Mouse (Mus musculus): ENCODE results near the gene Pak7. TPM values are rescaled to one million over a fixed set of nuclear protein-coding genes. Genes with fewer than 3 reads are reported as not detected.
"Not testable (repeated sequence)": the region's sequence is repeated elsewhere in the genome, so short reads cannot be mapped to it uniquely, and the experiment has no call there.

Gene Pak7
- polyA plus RNA-seq, 1 experiment from 2014 or later = 2.4 TPM

- no peak overlapping the region for H3K9ac ChIP-seq
- H3K27ac ChIP-seq = no peak overlapping the region
- H3K4me2 ChIP-seq = no peak overlapping the region
- H3K4me1 ChIP-seq = no peaks in the 10 kb centered on the region
- H3K9me3 ChIP-seq = no peaks in the 10 kb centered on the region
- H3K4me3 ChIP-seq = no peak overlapping the region
- no peak for ATAC-seq (ENCODE audit: insufficient number of reproducible peaks, insufficient read depth, low FRiP score, low TSS enrichment, low read depth)
- no peaks in the 10 kb centered on the region for H3K36me3 ChIP-seq
- WGBS = 88% methylated on average over 1 of the region's 1 CpGs
- H3K27me3 ChIP-seq = no peaks in the 10 kb centered on the region
Measured at GRCm38 (mm10) chr2:136329974-136330373, 57.8 kb downstream of the Pak7 start.

- no peaks in the 10 kb centered on the region for H3K27me3 ChIP-seq
- no peaks in the 10 kb centered on the region for H3K4me1 ChIP-seq
- H3K36me3 ChIP-seq = no peaks in the 10 kb centered on the region
- H3K4me3 ChIP-seq = no peak overlapping the region
- WGBS = 86% methylated on average over 4 of the region's 4 CpGs
- H3K9ac ChIP-seq = no peak overlapping the region
- H3K27ac ChIP-seq = no peak overlapping the region
- no peak for ATAC-seq (ENCODE audit: insufficient number of reproducible peaks, insufficient read depth, low FRiP score, low TSS enrichment, low read depth)
- H3K9me3 ChIP-seq = no peaks in the 10 kb centered on the region
- no peak overlapping the region for H3K4me2 ChIP-seq
Measured at GRCm38 (mm10) chr2:136325646-136326045, 62.1 kb downstream of the Pak7 start.

- 38% methylated on average over 3 of the region's 3 CpGs for WGBS
- ATAC-seq (ENCODE audit: insufficient number of reproducible peaks, insufficient read depth, low FRiP score, low TSS enrichment, low read depth) = no peak
- H3K27me3 ChIP-seq = no peaks in the 10 kb centered on the region
- H3K9ac ChIP-seq = no peak overlapping the region
- no peak overlapping the region for H3K27ac ChIP-seq
- H3K9me3 ChIP-seq = no peaks in the 10 kb centered on the region
- no peaks in the 10 kb centered on the region for H3K4me1 ChIP-seq
- no peaks in the 10 kb centered on the region for H3K36me3 ChIP-seq
- H3K4me3 ChIP-seq = no peak overlapping the region
- H3K4me2 ChIP-seq = no peak overlapping the region
Measured at GRCm38 (mm10) chr2:136309313-136309712, 78.5 kb downstream of the Pak7 start.

GRCm38 (mm10) chr2:136308743-136309142 is 79.0 kb downstream of the Pak7 start:
- no peaks in the 10 kb centered on the region for H3K9me3 ChIP-seq
- 86% methylated on average over 4 of the region's 4 CpGs for WGBS
- H3K27me3 ChIP-seq = no peaks in the 10 kb centered on the region
- no peak overlapping the region for H3K9ac ChIP-seq
- no peak overlapping the region for H3K4me2 ChIP-seq
- H3K4me3 ChIP-seq = no peak overlapping the region
- H3K36me3 ChIP-seq = no peaks in the 10 kb centered on the region
- H3K27ac ChIP-seq = no peak overlapping the region
- H3K4me1 ChIP-seq = no peaks in the 10 kb centered on the region
- ATAC-seq (ENCODE audit: insufficient number of reproducible peaks, insufficient read depth, low FRiP score, low TSS enrichment, low read depth) = no peak

GRCm38 (mm10) chr2:136302201-136302600 is 85.6 kb downstream of the Pak7 start:
- Histone ChIP-seq H3K27me3 (no peaks in the 10 kb centered on the region), H3K9ac (no peak overlapping the region), H3K4me3 (no peak overlapping the region), H3K27ac (no peak overlapping the region), H3K4me1 (no peaks in the 10 kb centered on the region), H3K4me2 (no peak overlapping the region), H3K9me3 (no peaks in the 10 kb centered on the region), H3K36me3 (no peaks in the 10 kb centered on the region)
- ATAC-seq (ENCODE audit: insufficient number of reproducible peaks, insufficient read depth, low FRiP score, low TSS enrichment, low read depth) = no peak
- 78% methylated on average over 2 of the region's 2 CpGs for WGBS

- Histone ChIP-seq H3K36me3 (no peaks in the 10 kb centered on the region), H3K9me3 (no peaks in the 10 kb centered on the region), H3K27me3 (no peaks in the 10 kb centered on the region), H3K4me3 (no peak overlapping the region), H3K4me1 (no peaks in the 10 kb centered on the region), H3K4me2 (no peak overlapping the region), H3K9ac (no peak overlapping the region), H3K27ac (no peak overlapping the region)
- ATAC-seq (ENCODE audit: insufficient number of reproducible peaks, insufficient read depth, low FRiP score, low TSS enrichment, low read depth) = no peak
Measured at GRCm38 (mm10) chr2:136301406-136301805, 86.4 kb downstream of the Pak7 start.

DNA sequence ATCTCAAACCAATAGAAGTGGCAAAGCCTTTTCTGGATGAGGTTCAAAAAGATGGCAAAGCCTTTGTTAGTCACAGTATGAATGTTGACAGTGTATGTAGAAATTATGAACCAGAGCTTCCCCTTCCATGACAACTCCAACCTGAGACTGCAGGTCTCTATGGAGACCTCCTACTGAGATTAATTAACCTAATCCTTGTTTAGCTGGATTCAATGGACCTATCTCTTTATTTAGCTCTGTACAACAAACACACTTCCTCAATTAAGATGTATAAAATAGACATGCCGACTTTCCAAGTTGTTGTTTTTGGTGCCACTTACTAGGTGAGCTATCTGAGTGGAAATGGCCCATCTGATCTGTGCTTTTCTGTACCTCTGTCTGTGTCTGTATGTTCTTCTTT is 90.4 kb downstream of the Pak7 start:
- Histone ChIP-seq H3K9ac (no peak overlapping the region), H3K9me3 (no peaks in the 10 kb centered on the region), H3K4me1 (no peaks in the 10 kb centered on the region), H3K27ac (no peak overlapping the region), H3K4me3 (no peak overlapping the region), H3K36me3 (no peaks in the 10 kb centered on the region), H3K27me3 (no peaks in the 10 kb centered on the region), H3K4me2 (no peak overlapping the region)
- ATAC-seq (ENCODE audit: insufficient number of reproducible peaks, insufficient read depth, low FRiP score, low TSS enrichment, low read depth) = no peak
- 69% methylated on average over 1 of the region's 1 CpGs for WGBS

- Histone ChIP-seq H3K4me1 (no peaks in the 10 kb centered on the region), H3K4me3 (no peak overlapping the region), H3K36me3 (no peaks in the 10 kb centered on the region), H3K27me3 (no peaks in the 10 kb centered on the region), H3K4me2 (no peak overlapping the region), H3K27ac (no peak overlapping the region), H3K9ac (no peak overlapping the region), H3K9me3 (no peaks in the 10 kb centered on the region)
- 75% methylated on average over 1 of the region's 1 CpGs for WGBS
- ATAC-seq (ENCODE audit: insufficient number of reproducible peaks, insufficient read depth, low FRiP score, low TSS enrichment, low read depth) = no peak
Measured at GRCm38 (mm10) chr2:136282043-136282442, 105.7 kb downstream of the Pak7 start.

- not testable (repeated sequence) for H3K4me2 ChIP-seq; H3K9ac ChIP-seq; H3K27ac ChIP-seq; H3K4me3 ChIP-seq; H3K27me3 ChIP-seq; ATAC-seq (ENCODE audit: insufficient number of reproducible peaks, insufficient read depth, low FRiP score, low TSS enrichment, low read depth); H3K9me3 ChIP-seq; H3K4me1 ChIP-seq; H3K36me3 ChIP-seq
- WGBS = 84% methylated on average over 4 of the region's 4 CpGs
Measured at GRCm38 (mm10) chr2:136241960-136242359, 145.8 kb downstream of the Pak7 start.

DNA sequence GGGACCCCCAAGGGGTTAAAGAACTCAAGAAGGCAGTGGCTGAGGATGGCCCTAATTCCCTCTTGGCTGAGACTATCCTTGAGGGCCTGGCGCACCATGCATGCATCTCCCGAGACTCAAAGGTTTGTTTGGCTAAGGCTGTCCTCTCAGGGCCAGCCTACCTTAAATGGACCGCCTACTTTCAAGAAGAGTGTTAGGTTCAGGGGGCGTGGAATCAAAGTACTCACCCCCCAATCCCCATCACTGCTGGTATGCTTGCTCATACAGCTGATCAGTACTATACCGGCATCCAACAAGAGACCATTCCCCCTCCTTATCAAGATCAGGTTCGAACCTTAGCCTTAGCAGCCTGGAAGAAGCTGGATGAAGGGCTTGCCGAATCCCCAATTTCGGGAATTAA is 156.5 kb downstream of the Pak7 start:
- H3K9ac ChIP-seq = no peak overlapping the region
- H3K27me3 ChIP-seq = no peaks in the 10 kb centered on the region
- H3K4me1 ChIP-seq = no peaks in the 10 kb centered on the region
- H3K4me2 ChIP-seq = no peak overlapping the region
- 95% methylated on average over 8 of the region's 8 CpGs for whole genome bisulfite sequencing
- H3K36me3 ChIP-seq = no peaks in the 10 kb centered on the region
- H3K9me3 ChIP-seq = no peaks in the 10 kb centered on the region
- no peak overlapping the region for H3K27ac ChIP-seq
- no peak for ATAC-seq (ENCODE audit: insufficient number of reproducible peaks, insufficient read depth, low FRiP score, low TSS enrichment, low read depth)
- no peak overlapping the region for H3K4me3 ChIP-seq

DNA sequence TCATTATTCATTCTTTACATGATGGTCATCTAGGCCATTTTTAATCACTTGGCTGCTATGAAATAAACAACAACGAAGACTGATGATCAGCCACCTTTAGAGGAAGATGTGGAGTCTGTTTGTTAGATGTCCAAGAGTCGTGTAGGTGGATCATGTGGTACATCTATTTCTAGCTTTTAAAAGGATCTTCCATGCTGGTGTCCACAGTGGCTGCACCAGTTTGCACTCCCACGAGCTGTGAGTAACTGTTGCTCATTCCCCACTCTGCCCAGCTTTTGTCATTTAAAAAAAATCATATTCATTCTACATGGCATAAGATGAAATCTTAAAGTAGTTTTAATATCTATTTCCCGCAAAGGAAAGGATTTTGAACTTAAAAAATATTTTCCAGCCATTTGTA is 183.7 kb downstream of the Pak7 start:
- no peak overlapping the region for H3K4me3 ChIP-seq
- no peaks in the 10 kb centered on the region for H3K9me3 ChIP-seq
- H3K9ac ChIP-seq = no peak overlapping the region
- no peaks in the 10 kb centered on the region for H3K27me3 ChIP-seq
- no peak overlapping the region for H3K27ac ChIP-seq
- ATAC-seq (ENCODE audit: insufficient number of reproducible peaks, insufficient read depth, low FRiP score, low TSS enrichment, low read depth) = no peak
- no peaks in the 10 kb centered on the region for H3K36me3 ChIP-seq
- H3K4me2 ChIP-seq = no peak overlapping the region
- WGBS = 82% methylated on average over 4 of the region's 4 CpGs
- H3K4me1 ChIP-seq = no peaks in the 10 kb centered on the region

GRCm38 (mm10) chr2:136175030-136175429 is 212.7 kb downstream of the Pak7 start:
- Histone ChIP-seq H3K4me2 (no peak overlapping the region), H3K27ac (no peak overlapping the region), H3K4me3 (no peak overlapping the region), H3K9ac (no peak overlapping the region), H3K9me3 (no peaks in the 10 kb centered on the region), H3K27me3 (no peaks in the 10 kb centered on the region), H3K36me3 (no peaks in the 10 kb centered on the region), H3K4me1 (no peaks in the 10 kb centered on the region)
- WGBS = 78% methylated on average over 3 of the region's 3 CpGs
- no peak for ATAC-seq (ENCODE audit: insufficient number of reproducible peaks, insufficient read depth, low FRiP score, low TSS enrichment, low read depth)

DNA sequence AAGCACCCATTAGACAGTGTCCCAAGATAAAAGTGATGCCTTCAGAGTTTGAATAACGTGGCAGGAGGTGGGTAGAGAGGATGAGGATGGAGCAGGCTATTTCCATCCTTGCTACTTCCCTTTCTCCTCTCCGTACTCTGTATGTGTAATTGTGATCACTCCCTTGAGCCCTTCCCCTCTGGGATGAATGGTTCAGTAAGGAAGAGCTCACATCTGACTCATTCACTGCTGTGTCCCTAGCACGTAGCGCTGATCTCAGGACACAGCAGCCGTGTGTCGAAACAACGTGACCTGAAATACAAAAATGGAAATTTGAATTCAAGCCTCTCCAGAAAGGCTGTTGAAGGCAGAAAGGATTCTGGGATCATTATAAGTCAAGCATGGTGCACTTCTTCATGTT is 237.0 kb downstream of the Pak7 start:
- H3K36me3 ChIP-seq = no peaks in the 10 kb centered on the region
- 84% methylated on average over 7 of the region's 7 CpGs for WGBS
- H3K4me1 ChIP-seq = no peaks in the 10 kb centered on the region
- H3K4me3 ChIP-seq = no peak overlapping the region
- H3K27ac ChIP-seq = no peak overlapping the region
- no peak for ATAC-seq (ENCODE audit: insufficient number of reproducible peaks, insufficient read depth, low FRiP score, low TSS enrichment, low read depth)
- no peak overlapping the region for H3K9ac ChIP-seq
- no peaks in the 10 kb centered on the region for H3K9me3 ChIP-seq
- no peaks in the 10 kb centered on the region for H3K27me3 ChIP-seq
- no peak overlapping the region for H3K4me2 ChIP-seq

All from embryonic facial prominence, embryonic 13.5 days (tissue).